Mouse (Mus musculus) heart, adult 2 months (tissue): ENCODE results near the gene Syt15.

Source experiments
- CTCF ChIP-seq: fragments of 200-600 bp; IDR thresholded peaks from 2 replicates; pipeline ENCODE4 v1.8.1; 2022; ENCODE audit warnings: antibody characterized with exemption, mild to moderate bottlenecking, moderate library complexity
- EP300 ChIP-seq: fragments of 200-500 bp; IDR thresholded peaks from 2 replicates; pipeline ENCODE4 v1.6.1; 2011; ENCODE audit warnings: low read depth, low read length, control low read depth; ENCODE audit not compliant: insufficient read depth

GRCm38 (mm10) chr14:34227981-34228380, 8.6 kb downstream of the Syt15 start:
- TF ChIP-seq EP300 (no peak), CTCF (no peak)
